Mouse (Mus musculus): ENCODE measurements around the gene Kcnq5. TPM values are rescaled to one million over a fixed set of nuclear protein-coding genes. Genes with fewer than 3 reads are reported as not detected.

Gene Kcnq5
- polyA plus RNA-seq, 1 experiment from 2014 or later, result 0.71 TPM

GRCm38 (mm10) chr1:21962083-21962471, 335 bp upstream of the Kcnq5 start:
- under 1% methylated on average over 19 of the region's 19 CpGs for WGBS
- Histone ChIP-seq H3K9me3 (replicated peaks; ENCODE audit: low read length) (no peaks in the 10 kb centered on the region), H3K27me3 (ENCODE audit: insufficient read depth, low read length) (peaks cover 6% of the 10 kb centered on the region; the same call in 1 of the 2 replicates), H3K27ac (no peak overlapping the region), H3K4me1 (replicated peaks; ENCODE audit: insufficient read depth, low read length) (no peaks in the 10 kb centered on the region; the same call in 1 of the 2 replicates), H3K9ac (ENCODE audit: low read depth, low read length) (0 out of 2 replicates have a peak overlapping the region, but pooled peaks have one; percentile 50), H3K4me3 (replicated peaks; ENCODE audit: low read depth, low read length) (peak overlapping the region; percentile 68), H3K36me3 (ENCODE audit: insufficient read depth, low read length) (no peaks in the 10 kb centered on the region), H3K4me2 (ENCODE audit: low read length) (peak overlapping the region; percentile 99)
- ATAC-seq (replicated peaks; ENCODE audit: low FRiP score, low read depth) (peak; percentile 31), DNase-seq (ENCODE audit: low spot score) (peak; percentile 12)
- TF ChIP-seq CTCF (IDR thresholded peaks at IDR 0.05; ENCODE audit: low read depth), result no peak

- peaks cover 6% of the 10 kb centered on the region; the same call in 1 of the 2 replicates for H3K27me3 ChIP-seq (ENCODE audit: insufficient read depth, low read length)
- peak overlapping the region; percentile 68 for H3K4me3 ChIP-seq (replicated peaks; ENCODE audit: low read depth, low read length)
- TF ChIP-seq CTCF (IDR thresholded peaks at IDR 0.05; ENCODE audit: low read depth), result no peak
- H3K36me3 ChIP-seq (ENCODE audit: insufficient read depth, low read length), result no peaks in the 10 kb centered on the region
- under 1% methylated on average over 48 of the region's 48 CpGs for WGBS
- H3K27ac ChIP-seq, result no peak overlapping the region
- DNase-seq (ENCODE audit: low spot score) (peak; percentile 20), ATAC-seq (replicated peaks; ENCODE audit: low FRiP score, low read depth) (peak; percentile 27)
- no peaks in the 10 kb centered on the region; the same call in 1 of the 2 replicates for H3K4me1 ChIP-seq (replicated peaks; ENCODE audit: insufficient read depth, low read length)
- H3K9me3 ChIP-seq (replicated peaks; ENCODE audit: low read length), result no peaks in the 10 kb centered on the region
- peak overlapping the region; percentile 50 for H3K9ac ChIP-seq (ENCODE audit: low read depth, low read length)
- peak overlapping the region; percentile 99 for H3K4me2 ChIP-seq (ENCODE audit: low read length)
Measured at GRCm38 (mm10) chr1:21960421-21961250, 1.1 kb downstream of the Kcnq5 start.

- Histone ChIP-seq H3K27me3 (ENCODE audit: insufficient read depth, low read length) (peaks cover 6% of the 10 kb centered on the region; the same call in 1 of the 2 replicates), H3K36me3 (ENCODE audit: insufficient read depth, low read length) (no peaks in the 10 kb centered on the region), H3K9ac (ENCODE audit: low read depth, low read length) (no peak overlapping the region), H3K27ac (no peak overlapping the region), H3K9me3 (replicated peaks; ENCODE audit: low read length) (no peaks in the 10 kb centered on the region), H3K4me1 (replicated peaks; ENCODE audit: insufficient read depth, low read length) (no peaks in the 10 kb centered on the region; the same call in 1 of the 2 replicates), H3K4me2 (ENCODE audit: low read length) (peak overlapping the region; percentile 99; the same call in 1 of the 2 replicates), H3K4me3 (replicated peaks; ENCODE audit: low read depth, low read length) (no peak overlapping the region)
- 19% methylated on average over 8 of the region's 8 CpGs for WGBS
- no peak for TF ChIP-seq CTCF (IDR thresholded peaks at IDR 0.05; ENCODE audit: low read depth)
- ATAC-seq (replicated peaks; ENCODE audit: low FRiP score, low read depth) (no peak), DNase-seq (ENCODE audit: low spot score) (no peak)
Measured at GRCm38 (mm10) chr1:21959648-21960285, 2.0 kb downstream of the Kcnq5 start.

GRCm38 (mm10) chr1:21958013-21958412, 3.7 kb downstream of the Kcnq5 start:
- ATAC-seq (replicated peaks; ENCODE audit: low FRiP score, low read depth), result no peak

GRCm38 (mm10) chr1:21940831-21941230, 20.9 kb downstream of the Kcnq5 start:
- Histone ChIP-seq H3K4me3 (replicated peaks; ENCODE audit: low read depth, low read length) (no peak overlapping the region), H3K4me1 (replicated peaks; ENCODE audit: insufficient read depth, low read length) (no peaks in the 10 kb centered on the region), H3K36me3 (ENCODE audit: insufficient read depth, low read length) (no peaks in the 10 kb centered on the region), H3K27me3 (ENCODE audit: insufficient read depth, low read length) (no peaks in the 10 kb centered on the region), H3K4me2 (ENCODE audit: low read length) (no peak overlapping the region), H3K9ac (ENCODE audit: low read depth, low read length) (no peak overlapping the region), H3K9me3 (replicated peaks; ENCODE audit: low read length) (no peaks in the 10 kb centered on the region), H3K27ac (no peak overlapping the region)
- ATAC-seq (replicated peaks; ENCODE audit: low FRiP score, low read depth), result no peak
- no peak for DNase-seq (ENCODE audit: low spot score)
- TF ChIP-seq CTCF (IDR thresholded peaks at IDR 0.05; ENCODE audit: low read depth), result no peak
- WGBS, result 58% methylated on average over 4 of the region's 4 CpGs

More at GRCm38 (mm10) chr1:21958013-21958412, 3.7 kb downstream of the Kcnq5 start:
- no peak overlapping the region for H3K4me3 ChIP-seq (replicated peaks; ENCODE audit: low read depth, low read length)
- H3K27ac ChIP-seq, result no peak overlapping the region
- no peaks in the 10 kb centered on the region for H3K9me3 ChIP-seq (replicated peaks; ENCODE audit: low read length)
- no peak overlapping the region for H3K4me2 ChIP-seq (ENCODE audit: low read length)
- 38% methylated on average over 4 of the region's 4 CpGs for WGBS
- H3K4me1 ChIP-seq (replicated peaks; ENCODE audit: insufficient read depth, low read length), result no peaks in the 10 kb centered on the region; the same call in 1 of the 2 replicates
- H3K27me3 ChIP-seq (ENCODE audit: insufficient read depth, low read length), result peaks cover 6% of the 10 kb centered on the region; the same call in 1 of the 2 replicates
- H3K9ac ChIP-seq (ENCODE audit: low read depth, low read length), result no peak overlapping the region
- no peak for DNase-seq (ENCODE audit: low spot score)
- H3K36me3 ChIP-seq (ENCODE audit: insufficient read depth, low read length), result no peaks in the 10 kb centered on the region
- TF ChIP-seq CTCF (IDR thresholded peaks at IDR 0.05; ENCODE audit: low read depth), result no peak

GRCm38 (mm10) chr1:21927182-21927581, 34.6 kb downstream of the Kcnq5 start:
- H3K4me3 ChIP-seq (replicated peaks; ENCODE audit: low read depth, low read length), result no peak overlapping the region
- no peaks in the 10 kb centered on the region for H3K27me3 ChIP-seq (ENCODE audit: insufficient read depth, low read length)
- no peak overlapping the region for H3K4me2 ChIP-seq (ENCODE audit: low read length)
- H3K36me3 ChIP-seq (ENCODE audit: insufficient read depth, low read length), result no peaks in the 10 kb centered on the region
- H3K9me3 ChIP-seq (replicated peaks; ENCODE audit: low read length), result no peaks in the 10 kb centered on the region
- peak; percentile 22 for DNase-seq (ENCODE audit: low spot score)
- H3K9ac ChIP-seq (ENCODE audit: low read depth, low read length), result no peak overlapping the region
- no peak for TF ChIP-seq CTCF (IDR thresholded peaks at IDR 0.05; ENCODE audit: low read depth)
- no peaks in the 10 kb centered on the region for H3K4me1 ChIP-seq (replicated peaks; ENCODE audit: insufficient read depth, low read length)
- WGBS, result 72% methylated on average over 4 of the region's 4 CpGs
- no peak overlapping the region for H3K27ac ChIP-seq
- ATAC-seq (replicated peaks; ENCODE audit: low FRiP score, low read depth), result no peak
